Mouse (Mus musculus): ENCODE measurements around the gene Isca2.

Isca2 gene

GRCm38 (mm10) chr12:84772726-84773441 is at the start of gene Isca2, which contains the start of gene Npc2:
Gene Isca2 (plus strand): TSS chr12:84773251.
Gene Npc2 (minus strand): TSS chr12:84773152.
- peak; percentile 97 for DNase-seq (ENCODE audit: low spot score)

DNA sequence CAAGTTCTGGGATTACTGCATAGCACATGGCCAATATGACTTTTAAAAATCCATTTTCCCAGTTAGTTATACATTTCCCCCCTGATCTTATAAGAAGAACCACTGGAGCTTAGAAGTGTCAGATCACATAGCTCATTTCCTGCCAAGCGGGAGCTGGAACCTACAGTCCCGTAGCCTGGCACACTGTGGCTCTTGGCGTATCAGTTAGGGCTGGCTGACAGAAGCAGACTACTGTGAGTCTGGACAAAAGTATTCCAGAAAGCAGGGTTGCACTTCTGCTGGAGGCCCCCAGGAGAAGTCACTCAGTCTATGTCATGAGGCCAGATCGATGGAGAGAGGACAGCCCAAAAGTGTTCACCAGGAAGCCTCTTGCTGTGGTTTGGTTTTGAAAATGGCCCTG is 46.7 kb upstream of the Isca2 start:
- DNase-seq (ENCODE audit: low spot score): no peak

DNA sequence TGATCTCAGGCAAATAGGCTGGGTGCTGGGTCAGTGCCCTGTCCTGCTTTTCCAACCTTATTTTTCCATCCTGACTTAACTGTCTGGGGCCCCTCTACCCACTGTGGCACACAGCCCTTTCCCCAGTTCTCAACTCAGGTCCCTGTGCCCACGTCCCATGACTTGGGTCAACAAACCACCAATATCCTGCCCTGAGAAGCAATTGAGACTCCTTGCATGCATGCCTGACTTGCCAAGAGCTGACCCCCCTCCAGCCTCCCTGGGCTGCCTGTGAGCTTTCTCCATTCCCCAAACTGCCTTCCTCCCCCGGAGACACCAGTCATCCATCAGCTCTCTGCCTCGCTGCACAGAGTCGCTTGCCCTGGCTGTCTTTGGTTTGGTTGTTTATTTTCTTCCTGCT is 46.1 kb upstream of the Isca2 start:
- no peak for DNase-seq (ENCODE audit: low spot score)

GRCm38 (mm10) chr12:84727434-84727833 is 45.6 kb upstream of the Isca2 start:
- DNase-seq (ENCODE audit: low spot score): no peak

DNA sequence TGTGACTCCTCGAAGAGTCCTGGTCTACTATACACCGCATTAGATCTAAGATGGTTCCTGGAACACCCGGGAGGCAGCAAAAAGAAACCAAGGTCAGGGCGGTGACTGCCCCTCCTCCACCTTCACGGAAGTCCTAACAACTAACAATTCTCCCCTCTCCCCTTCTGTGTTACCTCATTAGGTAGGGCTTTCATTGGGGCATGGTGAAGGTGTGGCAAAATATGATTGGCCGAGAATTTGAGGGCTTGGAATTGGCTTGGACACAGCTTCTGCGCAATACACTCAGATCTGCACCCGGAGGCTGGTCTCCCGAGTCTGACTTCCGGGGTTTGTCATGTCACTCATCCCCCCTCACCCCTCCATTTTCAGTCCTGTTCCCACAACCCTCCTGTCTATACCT is 44.6 kb upstream of the Isca2 start:
- DNase-seq (ENCODE audit: low spot score): no peak

- no peak for DNase-seq (ENCODE audit: low spot score)
These were observed 39.7 kb upstream of the Isca2 start for GRCm38 (mm10) chr12:84733366-84733765.

GRCm38 (mm10) chr12:84743496-84743895 is 29.6 kb upstream of the Isca2 start:
- DNase-seq (ENCODE audit: low spot score): no peak

DNA sequence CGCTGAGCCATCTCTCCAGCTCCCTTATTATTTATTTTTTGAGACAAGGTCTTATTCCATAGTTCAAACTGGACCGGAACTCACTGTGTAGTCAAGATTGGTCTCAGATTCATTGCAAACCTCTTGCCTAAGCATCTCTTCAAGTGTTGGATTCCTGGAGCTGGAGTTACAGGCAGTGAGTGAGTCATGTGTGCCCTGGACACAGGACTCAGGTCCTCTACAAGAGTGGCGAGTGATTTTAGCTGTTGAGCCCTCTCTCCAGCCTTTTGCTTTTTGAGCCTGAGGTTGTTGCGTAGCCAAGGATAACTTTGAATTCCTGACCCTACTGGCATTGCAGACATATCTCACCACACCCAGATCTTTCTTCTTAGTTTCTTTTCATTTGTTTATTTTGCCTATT is 27.4 kb upstream of the Isca2 start:
- DNase-seq (ENCODE audit: low spot score): no peak

DNA sequence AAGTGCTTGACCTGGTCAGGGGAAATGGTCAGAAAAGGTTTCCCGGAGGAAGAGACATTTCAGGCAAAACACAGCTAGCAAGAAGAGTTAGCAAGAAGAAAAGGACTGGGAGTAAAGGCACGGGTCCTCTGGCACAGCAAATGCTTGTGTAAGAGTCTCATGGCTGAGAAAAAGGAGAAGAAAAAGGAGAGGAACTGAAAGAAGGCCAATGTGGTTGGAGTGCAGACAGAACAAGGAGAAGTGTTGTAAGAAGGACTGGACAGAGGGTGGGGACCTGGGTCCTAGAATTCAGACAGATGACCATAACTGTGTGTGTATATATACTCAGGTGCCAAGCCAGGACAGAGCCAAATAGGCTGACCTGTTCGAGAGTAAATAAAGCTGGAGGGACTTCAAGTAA is 24.9 kb upstream of the Isca2 start:
- DNase-seq (ENCODE audit: low spot score): no peak

DNA sequence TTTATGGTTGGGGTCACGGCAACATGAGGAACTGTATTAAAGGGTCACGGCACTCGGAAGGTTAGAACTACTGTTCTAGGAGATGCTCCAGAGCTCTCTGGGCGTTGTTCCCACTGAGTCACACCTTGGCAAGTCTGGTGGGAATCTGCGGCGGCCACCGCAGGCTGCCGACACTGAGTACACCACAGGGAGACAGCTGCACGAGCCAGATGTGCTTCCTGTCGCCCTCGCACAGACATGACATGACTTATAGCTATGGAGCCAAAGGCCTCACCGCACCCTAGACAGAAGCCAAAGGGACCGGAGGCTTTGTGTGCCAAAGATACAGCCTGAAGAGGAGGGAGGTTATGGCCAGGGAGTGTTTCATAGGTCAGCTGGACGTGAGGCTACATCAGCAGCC is 22.4 kb upstream of the Isca2 start:
- no peak for DNase-seq (ENCODE audit: low spot score)

GRCm38 (mm10) chr12:84752131-84752977 is 20.7 kb upstream of the Isca2 start:
- DNase-seq (ENCODE audit: low spot score): no peak

GRCm38 (mm10) chr12:84755008-84755695 is 17.9 kb upstream of the Isca2 start:
- DNase-seq (ENCODE audit: low spot score): peak; percentile 45

DNA sequence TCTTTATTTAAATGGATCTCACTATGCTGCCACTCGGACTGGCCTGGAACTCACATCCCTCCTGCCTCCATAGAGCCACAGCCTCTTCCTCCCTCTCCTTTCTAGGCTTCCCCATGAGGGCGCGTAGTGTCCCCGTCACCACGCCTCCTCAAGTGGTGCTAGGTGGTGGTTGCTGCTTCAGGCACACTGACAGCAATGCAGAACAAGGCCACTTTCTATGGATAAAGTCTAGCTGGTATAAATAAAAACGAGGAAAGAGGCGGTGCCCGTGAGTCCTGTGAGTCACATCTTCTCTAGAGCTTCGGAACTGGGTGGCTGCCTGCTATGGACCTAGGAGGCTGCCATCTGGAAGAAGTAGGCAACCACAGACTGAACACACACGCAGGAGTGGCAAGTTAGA is 17.0 kb upstream of the Isca2 start:
- no peak for DNase-seq (ENCODE audit: low spot score)

DNA sequence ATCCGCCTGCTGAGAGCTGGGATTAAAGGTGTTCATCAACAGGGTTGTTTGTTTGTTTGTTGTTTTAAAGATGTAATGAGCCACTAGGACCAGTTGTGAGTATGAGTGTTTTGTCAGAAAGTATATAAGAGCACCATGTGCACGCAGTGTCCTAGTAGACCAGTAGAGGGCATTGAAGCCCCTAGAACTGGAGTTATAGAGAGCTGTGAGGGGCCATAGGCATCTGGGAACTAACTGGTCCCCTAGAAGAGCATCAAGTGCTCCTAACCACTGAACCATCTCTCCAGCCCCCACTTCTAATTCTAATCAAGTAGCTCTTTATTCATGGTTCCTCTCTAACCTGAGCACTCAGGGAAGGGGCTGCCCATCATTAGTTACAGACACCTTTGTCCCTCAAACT is 14.0 kb upstream of the Isca2 start:
- DNase-seq (ENCODE audit: low spot score): no peak

GRCm38 (mm10) chr12:84762532-84762931 is 10.5 kb upstream of the Isca2 start:
- no peak for DNase-seq (ENCODE audit: low spot score)

GRCm38 (mm10) chr12:84763577-84764218 is 9.4 kb upstream of the Isca2 start:
- DNase-seq (ENCODE audit: low spot score): no peak

- no peak for DNase-seq (ENCODE audit: low spot score)
These were observed 8.3 kb upstream of the Isca2 start for GRCm38 (mm10) chr12:84764756-84765155.

DNA sequence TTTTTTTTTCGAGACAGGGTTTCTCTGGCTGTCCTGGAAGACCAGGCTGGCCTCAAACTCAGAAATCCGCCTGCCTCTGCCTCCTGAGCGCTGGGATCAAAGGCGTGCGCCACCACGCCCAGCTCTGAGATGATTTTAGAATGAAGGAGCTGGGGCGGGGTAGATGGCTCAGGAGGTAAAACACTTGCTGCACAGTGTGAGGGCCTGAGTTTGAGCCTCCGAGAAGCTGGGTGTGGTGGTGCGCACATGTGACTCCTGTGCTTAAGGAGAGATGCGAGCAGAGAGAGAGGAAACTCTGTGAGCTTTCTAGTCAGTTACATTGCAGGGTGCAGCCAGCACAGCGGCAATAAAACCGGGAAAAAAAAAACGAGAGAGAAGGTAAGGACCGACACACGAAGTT is 7.5 kb upstream of the Isca2 start:
- no peak for DNase-seq (ENCODE audit: low spot score)

- no peak for DNase-seq (ENCODE audit: low spot score)
These were observed 6.8 kb upstream of the Isca2 start for GRCm38 (mm10) chr12:84766113-84766735.

- no peak for DNase-seq (ENCODE audit: low spot score)
These were observed 5.5 kb upstream of the Isca2 start for GRCm38 (mm10) chr12:84767510-84767909.

DNA sequence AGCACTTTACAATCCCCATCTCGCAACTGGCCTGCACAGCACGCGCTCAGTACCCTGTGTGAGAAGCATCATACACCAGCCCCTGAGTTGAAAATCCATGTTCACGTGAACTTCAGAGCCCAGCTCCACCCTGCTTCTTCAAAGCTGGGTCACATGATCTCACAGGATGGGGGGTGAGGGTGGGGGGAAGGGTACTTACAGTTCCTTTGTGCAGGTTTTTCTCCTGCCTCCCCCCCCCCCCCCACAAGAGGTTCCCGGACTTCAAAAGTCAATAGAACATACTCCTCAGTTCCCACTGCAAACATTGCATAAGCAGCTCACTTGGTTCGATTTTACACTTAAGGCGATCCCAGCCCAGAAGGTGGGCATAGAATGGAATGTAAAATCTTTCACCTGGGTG is 3.4 kb upstream of the Isca2 start:
- no peak for DNase-seq (ENCODE audit: low spot score)

GRCm38 (mm10) chr12:84771981-84772520 is 1.0 kb upstream of the Isca2 start:
- no peak for DNase-seq (ENCODE audit: low spot score)
